Mouse (Mus musculus) large intestine, adult 2 months (tissue): ENCODE data around the gene Qrsl1. TPM values are rescaled to one million over a fixed set of nuclear protein-coding genes. Genes with fewer than 3 reads are reported as not detected.
A peak's percentile ranks its signal among the peaks of the same experiment; 100 is the strongest.
"Not testable (repeated sequence)": the region's sequence is repeated elsewhere in the genome, so short reads cannot be mapped to it uniquely, and the experiment has no call there.

Experiments used
- DNase-seq: peaks from one replicate; pipeline ENCODE4 v3.0.0-alpha.2; 2012; ENCODE audit warnings: low read depth, low spot score
- WGBS: fragments of 180-500 bp; shearing (Covaris S2); methylation state at CpG from one replicate; pipeline ENCODE4 v1.1.7; 2018; 5-methylcytosine and 5-hydroxymethylcytosine counted together
- polyA plus RNA-seq: library from polyadenylated mRNA; depleted of rRNA; stranded (reverse); fragments of >200 nt; gene quantifications from 2 replicates; pipeline ENCODE4 v1.2.3, GENCODE M21; 2012; rRNA removed

Gene Qrsl1
- 11.5 and 12.7 TPM in 2 replicates for polyA plus RNA-seq

DNA sequence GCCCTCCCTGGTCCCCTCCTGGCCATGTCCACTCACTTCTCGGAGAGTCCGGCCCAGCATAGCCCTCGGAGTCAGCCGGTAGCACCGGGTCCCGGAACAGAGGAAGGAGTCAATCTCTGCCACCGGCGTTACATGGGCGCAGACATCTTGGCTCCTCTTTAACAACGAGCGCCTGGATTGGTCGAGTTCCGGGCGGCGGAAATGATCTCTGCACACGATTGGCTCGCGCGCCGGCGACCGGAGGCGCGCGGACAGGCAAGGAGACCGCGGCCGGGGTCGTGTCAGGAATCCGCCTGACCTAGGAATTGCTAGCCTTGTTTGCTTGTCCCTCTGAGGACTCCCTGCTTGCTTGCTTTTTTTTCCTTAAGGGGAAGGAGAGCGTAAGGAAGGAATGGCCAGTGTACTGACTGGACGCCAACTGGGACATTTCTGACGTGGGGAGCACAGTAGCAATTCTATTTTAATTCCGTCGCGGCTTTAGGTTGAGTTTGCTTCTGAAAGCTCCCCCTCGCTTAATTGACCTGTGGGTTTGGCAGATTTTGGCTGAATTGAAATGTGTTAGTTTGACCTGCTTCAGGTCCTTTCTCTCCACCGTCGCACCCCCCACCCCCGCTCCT is at the start of gene Qrsl1, which contains the start of gene Rtn4ip1:
Gene Qrsl1, minus strand, starts transcription at position 168 of the 617 bp plus-strand sequence.
Gene Rtn4ip1, plus strand, starts transcription at position 230 of the 617 bp plus-strand sequence.
- peak; percentile 78 for DNase-seq
- WGBS, result under 1% methylated on average over 40 of the region's 40 CpGs

DNA sequence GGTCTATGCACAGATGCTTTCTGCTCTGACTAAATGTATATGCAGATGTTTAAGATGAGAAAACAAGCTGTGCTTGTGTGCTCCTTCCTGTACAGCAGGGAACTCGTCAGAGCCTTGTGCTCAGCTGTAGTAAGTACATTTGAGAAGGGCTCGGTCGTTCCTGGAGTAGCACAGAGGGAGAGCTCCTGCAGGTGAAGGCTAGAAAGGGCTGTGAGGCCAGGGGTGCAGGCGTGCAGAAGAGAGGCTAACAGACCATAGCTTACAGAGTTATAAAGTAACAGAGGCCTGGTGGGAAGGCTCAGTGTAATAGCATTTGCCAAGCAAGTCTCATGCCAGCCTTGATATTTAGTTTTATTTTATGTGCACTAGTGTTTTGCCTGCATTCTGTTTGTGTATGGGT is 43.9 kb upstream of the Qrsl1 start:
- WGBS, result 78% methylated on average over 4 of the region's 4 CpGs
- DNase-seq, result no peak

DNA sequence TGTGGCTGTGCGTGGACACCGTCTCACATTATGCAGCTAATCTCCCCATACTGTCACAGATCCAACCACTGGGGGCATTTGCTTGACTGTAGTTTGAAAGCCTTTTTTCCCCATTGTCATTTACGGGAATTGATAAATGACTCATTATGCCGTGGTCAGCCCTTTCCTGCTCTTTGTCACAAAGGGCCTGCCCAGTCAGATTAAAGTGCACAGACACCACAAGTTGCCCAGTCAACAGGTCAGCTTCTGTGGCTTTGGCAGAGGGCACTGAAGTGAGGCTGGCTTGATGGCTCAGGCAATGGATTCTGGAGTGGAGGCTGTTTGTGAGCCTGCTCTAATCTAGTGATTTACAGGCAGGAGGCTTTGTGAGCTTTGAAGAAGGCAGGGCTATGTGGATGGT is 42.2 kb upstream of the Qrsl1 start:
- no peak for DNase-seq
- 78% methylated on average over 4 of the region's 4 CpGs for WGBS

DNA sequence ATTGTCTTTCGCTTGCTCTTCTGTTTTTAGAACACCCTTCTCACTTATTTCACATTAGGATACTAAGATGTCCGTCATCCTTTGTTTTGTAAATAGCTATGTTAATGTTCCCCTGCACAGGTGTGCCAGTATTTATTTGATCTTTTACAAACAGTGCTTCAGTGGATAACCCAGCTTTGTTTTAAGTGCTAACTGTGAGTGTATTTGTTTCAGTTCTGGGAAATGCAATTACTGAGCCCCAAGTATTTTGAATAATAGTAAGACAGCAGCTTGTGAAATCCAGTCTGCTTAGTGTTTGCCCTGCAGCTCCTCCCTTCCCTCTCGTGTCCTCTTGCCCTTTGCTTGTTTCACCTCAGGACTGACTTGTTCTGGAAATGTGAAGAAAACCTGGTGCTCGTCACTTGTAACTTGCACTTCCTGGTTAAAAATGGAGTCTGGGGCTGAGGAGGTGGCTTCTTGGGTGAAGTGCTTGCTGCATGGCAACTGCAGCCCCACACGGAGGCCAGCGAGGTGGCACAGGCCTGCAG is 37.7 kb upstream of the Qrsl1 start:
- DNase-seq, result no peak
- 86% methylated on average over 6 of the region's 6 CpGs for WGBS

DNA sequence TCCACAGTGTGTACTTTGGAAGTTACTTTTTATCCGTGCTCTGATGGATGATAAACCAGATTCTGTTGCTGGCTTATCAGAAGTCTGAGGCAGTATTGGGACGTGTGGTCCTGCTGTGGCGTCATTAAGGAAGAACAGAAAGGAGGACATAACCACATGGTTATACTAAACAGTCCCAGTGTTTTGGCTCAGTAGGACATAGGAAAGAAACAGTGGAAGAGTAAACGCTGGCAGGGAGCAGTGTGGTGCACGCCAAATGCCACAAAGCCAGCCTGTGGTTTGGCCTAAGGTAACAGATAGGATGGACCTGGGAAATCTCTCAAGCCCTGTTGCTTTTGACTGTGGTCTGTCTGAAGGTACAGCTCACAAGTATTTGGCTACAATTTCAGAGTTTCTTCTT is 27.1 kb upstream of the Qrsl1 start:
- 79% methylated on average over 5 of the region's 5 CpGs for WGBS
- no peak for DNase-seq

DNA sequence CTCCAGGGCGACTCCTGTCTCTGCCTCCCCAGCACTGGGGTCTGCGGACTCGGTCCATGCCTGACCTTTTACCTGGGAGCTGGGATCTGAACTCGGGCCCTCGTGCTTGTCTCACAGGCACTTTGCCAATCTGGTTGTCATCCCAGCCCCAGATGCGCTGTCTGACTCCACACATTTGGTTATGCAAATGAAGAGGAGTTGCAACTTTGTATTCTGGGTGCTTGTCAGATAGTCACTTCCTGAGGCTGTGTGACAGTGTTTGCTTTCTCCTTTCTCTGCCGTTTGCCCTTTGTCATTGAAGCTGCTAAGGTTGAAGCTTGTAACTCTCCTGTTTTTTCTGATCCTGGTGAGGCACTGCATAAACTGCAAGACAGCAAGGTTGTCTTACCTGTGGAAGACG is 26.2 kb upstream of the Qrsl1 start:
- DNase-seq, result no peak
- WGBS, result 83% methylated on average over 8 of the region's 8 CpGs

DNA sequence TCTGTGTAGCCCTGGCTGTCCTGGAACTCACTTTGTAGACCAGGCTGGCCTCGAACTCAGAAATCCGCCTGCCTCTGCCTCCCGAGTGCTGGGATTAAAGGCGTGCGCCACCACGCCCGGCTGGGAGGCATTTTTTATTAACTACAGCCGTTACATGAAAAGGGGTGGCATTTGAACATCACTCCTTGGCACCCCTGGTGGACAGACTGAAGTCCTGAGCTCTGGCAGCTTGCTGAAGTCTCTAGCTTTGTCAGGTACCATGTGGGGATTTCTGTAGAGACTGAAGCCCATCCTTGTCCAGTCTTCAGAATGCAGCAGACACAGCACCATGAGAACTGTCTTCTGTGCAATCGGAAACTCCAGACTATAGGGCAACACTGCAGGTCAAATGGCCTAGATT is 24.2 kb upstream of the Qrsl1 start:
- DNase-seq, result not testable (repeated sequence)
- 92% methylated on average over 9 of the region's 9 CpGs for WGBS

DNA sequence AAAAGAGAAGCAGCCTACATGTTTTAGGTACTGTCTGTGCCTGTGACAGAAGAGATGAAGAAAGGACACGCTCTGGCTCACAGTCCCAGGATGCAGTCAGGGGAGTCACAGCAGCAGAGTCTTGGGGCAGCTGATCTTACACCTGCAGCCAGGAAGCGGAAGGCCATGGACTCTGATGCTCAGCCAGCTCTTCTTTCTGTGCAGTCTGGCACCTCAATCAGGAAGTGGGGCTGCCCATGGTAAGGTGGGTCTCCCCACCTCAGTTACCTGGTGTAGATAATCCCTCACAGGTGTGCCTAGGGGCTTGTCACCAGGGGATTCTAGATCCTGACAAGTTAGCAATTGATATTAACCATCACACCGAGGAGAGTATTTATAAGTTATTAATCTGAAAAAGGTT is 21.6 kb upstream of the Qrsl1 start:
- 95% methylated on average over 3 of the region's 3 CpGs for WGBS
- no peak for DNase-seq

DNA sequence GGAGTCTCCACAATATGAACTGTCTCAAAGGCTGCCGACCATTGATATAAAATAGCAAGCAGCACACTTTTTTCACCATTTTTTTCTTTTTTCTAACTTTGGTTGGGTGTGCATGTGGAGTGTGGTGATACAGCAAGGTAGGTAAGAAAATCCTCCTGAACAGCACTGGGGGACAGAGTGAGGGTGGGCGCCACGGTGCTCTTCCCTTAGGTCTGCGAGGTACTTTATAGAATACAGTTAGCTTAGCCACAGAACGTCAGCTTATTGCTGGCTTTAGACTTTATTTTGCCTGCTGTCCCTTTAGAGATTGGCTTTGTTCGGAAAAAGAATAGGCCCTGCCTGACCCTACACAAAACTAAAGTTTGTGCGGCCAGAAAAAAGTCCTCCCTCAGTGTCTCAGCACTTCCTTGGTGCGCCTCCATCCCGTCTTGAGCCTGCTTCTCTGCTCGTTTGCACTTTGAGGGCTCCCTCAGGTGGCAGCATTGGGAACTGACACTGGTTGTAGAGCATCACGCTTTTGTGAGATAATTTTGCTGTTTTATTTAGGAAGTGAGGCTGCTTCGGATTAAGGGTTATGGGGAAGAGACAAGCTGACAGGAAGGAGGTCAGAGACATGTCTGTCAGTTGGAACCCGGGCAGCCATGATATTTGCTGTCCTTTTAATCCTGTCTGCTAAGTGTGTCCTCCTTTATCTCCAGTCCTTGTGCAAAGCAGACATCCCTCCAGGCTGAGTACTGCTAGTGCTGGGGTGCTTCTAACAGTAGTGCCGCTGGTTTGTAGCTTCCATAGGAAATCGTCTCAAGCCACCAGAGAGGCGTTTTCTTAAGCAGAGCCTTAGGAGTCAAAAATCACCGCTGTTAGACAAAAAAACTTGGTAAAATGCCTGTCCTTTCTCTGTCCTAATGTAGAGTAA is 17.4 kb upstream of the Qrsl1 start:
- 39% methylated on average over 17 of the region's 17 CpGs for WGBS

DNA sequence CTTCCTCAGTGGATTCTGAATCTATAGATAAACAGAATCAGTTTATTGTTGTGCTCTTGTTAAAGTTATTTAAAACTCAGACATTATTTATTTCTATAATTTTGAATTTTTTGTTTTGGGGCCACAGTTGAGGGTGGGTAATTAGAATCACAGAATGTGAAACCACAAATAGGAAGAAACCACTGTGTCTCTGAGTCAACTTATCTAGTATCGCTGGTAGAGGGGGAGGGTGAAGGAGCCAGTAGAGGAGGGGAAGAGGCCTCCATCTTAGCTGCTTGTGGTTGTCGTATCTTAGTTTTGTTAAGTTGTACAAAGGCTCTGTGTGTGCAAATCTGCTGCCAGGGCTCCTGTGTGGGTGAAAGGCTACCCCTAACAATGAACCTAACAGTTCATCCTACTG is 15.2 kb upstream of the Qrsl1 start:
- 82% methylated on average over 2 of the region's 2 CpGs for WGBS
- no peak for DNase-seq

More for the DNA sequence above, 17.4 kb upstream of the Qrsl1 start:
- no peak for DNase-seq

DNA sequence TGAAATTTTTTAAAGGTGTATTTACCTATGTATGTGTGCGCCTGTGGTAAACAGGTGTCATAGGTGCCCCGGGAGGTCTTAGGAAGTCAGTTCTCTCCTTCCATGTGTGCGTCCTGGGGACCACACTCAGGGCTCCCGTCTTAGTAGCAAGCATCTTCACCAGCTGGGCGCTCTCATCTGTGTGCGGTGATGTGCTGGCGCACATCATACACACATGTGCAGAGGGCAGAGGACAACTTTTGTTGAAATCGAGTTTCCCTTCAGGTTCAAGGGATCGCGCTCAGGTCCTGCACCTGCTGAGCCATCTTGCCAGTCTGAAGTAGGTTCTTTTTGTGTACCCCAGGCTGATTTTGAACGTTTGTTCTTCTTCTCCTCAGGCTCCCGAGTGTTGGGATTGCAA is 14.6 kb upstream of the Qrsl1 start:
- DNase-seq, result no peak
- 86% methylated on average over 12 of the region's 12 CpGs for WGBS

DNA sequence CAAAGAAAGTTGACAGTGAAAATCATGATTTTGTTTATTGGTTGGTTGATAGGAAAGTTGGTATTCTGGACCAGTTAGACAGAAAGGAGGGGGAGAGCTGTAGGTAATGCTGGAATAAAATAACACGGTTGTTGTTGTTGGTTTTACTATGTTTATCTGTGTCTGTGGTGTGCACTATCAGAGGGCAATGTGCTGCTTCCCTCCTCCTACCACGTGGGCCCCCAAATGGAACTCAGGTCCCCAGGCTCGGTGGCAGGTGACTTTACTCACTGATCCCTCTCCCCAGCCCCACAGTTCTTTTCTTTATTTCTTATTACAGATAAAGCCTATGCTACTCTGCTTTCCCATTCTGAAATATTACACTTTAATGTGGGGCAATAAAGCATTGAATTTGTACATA is 10.7 kb upstream of the Qrsl1 start:
- no peak for DNase-seq

DNA sequence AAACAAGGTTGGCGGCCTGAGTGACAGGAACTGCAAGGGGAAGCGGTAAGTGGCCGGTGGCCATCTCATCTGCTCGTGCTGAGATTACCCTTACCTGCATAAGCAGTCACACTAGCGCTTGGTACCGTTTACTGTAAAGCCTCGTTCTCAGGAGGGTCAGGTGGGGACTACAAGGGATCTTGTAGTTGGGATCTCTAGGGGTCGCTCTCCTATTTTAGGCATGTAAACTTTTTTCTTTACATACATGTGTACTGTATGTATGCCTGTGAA is 9.3 kb upstream of the Qrsl1 start:
- WGBS, result 77% methylated on average over 8 of the region's 8 CpGs
- DNase-seq, result no peak

More for the DNA sequence above, 10.7 kb upstream of the Qrsl1 start:
- 83% methylated on average over 3 of the region's 3 CpGs for WGBS

DNA sequence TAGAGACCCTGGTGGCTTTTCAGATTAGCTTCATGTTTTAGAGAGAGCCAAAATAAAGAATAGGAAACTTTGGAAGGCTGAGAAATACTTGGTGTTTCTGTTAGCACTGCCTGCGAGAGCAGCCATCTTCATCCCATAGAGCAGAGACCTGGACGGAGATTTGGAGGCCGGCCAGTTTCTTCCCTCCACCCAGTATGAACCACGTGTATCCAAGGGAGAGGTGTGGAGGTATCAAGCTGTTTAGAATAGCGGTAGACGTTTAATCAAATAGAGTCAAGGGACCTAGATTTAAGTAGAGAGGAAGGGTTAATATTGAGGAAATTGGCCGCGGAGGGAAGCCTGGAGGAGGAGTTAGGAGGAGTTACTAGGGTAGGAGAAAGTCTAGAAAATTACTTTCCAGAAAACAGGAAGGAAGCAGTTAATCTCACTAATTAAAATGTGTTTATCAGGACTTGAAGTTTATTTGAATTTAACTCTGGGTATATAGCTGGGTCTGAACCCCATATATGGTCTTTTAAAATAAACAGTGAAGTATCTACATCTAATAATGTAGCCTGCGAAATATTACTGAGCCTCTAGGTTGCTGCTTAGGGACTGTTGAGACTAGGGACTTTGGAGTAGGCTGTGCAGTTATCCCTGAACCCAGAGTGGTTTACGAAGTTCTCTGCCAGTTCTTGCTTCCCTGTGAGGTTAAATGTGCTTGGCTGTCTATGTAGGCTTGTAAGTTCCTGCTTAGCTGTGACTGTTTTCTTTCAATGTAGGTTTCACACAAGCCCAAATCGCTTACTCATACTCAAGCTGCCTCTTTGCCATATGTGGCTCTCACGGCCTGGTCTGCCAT is 8.7 kb upstream of the Qrsl1 start:
- no peak for DNase-seq
- 69% methylated on average over 12 of the region's 12 CpGs for WGBS

DNA sequence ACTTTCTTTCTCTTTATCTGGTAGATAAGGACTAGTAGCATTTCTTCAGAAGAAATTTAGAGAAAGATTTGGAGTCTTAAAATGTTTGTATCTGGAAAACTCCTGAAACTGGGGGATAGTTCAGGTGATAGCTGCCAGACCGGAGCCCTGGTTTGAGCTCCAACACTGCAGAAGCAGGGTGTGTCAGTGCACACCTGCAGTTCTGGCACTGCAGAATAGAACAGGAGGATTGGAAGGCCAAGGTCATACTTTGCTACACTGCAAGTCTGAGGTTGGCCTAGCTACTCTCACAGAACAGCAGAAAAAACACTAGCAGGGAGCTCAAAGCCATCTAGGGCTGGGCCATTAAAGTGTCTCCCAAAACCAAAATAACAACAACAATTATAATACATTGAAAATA is 3.0 kb upstream of the Qrsl1 start:
- WGBS, result 30% methylated on average over 1 of the region's 1 CpGs
- DNase-seq, result no peak

DNA sequence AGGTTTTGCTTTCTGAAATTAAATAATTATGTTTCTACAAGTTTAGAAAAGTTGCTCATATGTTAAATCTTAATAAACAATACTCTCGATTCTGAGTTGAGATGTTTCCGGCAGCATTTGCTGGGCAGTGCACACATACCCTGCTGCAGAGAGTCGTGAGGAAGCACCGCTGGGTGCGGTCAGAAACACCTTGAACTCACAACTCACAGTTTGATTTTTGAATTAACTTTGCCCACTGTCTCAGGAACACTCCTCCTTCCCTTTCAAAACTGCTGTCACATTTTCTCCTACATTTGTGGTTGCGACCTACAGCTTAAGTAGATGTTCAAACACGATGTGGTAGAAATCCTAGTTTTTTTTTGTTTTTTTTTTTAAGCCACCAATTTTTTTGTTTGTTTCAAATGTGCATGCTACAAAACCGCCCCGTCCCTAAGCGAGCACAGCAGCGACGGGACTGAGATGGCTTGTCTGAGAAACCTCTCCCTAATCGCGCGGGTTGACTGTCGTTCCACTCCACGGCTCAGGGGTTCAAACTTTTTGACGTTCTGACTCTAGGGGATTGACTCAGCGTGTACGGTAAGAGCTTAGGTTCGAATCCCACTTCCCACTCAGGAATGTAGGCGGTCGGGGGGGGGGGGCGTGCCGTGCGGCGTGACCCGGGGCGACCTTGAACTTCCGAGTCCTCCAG is 518 bp downstream of the Qrsl1 start:
- DNase-seq, result no peak
- whole genome bisulfite sequencing, result 3% methylated on average over 30 of the region's 30 CpGs

DNA sequence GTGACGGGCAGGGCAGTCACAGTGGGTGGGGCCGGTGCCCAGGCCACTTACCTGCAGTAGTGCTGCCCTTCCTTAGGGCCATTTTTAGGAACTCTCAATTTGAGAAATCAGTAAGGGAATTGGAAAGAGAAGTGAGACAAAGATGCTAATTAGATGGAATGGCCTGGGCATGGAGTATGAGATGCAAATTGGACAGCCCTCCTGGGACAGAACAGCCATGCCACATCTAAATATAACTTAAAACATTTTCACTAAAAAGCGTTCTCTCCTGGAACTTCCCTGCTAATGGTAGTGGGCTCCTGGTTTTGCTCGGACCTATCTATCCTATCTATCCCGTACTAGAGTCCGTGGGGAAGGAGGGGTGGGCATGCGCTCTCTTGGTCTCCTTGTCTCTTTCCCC is 3.3 kb downstream of the Qrsl1 start:
- WGBS, result 85% methylated on average over 7 of the region's 7 CpGs
- no peak for DNase-seq

DNA sequence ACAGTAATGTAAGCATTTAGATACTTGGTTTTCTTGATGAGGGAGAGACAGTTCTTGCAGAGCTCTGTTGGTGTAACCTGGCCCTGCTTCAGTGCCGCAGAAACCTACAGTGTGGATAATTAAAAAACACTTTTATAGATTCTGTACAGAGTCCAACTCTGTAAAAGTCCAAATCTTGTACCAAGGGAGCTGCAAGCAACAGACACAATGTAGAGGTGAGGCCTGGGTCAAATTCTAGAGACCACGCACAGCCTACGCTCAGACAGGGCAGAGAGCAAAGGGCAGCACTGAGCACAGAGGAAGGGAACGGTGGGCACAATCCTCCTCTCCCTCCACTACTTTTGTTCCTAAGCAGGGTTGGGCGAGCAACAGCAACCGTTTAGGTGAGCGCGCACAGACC is 5.5 kb downstream of the Qrsl1 start:
- 49% methylated on average over 8 of the region's 8 CpGs for WGBS
- no peak for DNase-seq

DNA sequence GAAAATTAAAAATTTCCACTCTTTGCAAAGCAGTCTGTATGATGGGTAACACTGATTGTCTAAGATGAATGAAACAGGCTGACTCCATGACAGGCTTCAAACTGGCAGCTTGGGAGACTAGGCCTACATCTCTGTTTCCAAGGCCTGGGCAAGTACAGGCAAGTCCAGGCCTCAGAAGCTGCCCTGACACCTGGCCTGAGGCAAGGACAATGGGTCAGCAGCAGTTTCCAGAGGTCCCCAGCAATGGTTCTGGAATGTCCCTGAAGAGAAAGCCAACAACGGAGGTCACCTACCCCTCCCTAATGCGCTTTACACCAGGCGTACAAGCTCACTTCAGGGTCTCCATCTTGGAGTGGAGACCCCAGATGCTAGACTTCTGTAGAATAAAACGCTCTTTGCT is 8.6 kb downstream of the Qrsl1 start:
- DNase-seq, result no peak
- 98% methylated on average over 4 of the region's 4 CpGs for whole genome bisulfite sequencing

DNA sequence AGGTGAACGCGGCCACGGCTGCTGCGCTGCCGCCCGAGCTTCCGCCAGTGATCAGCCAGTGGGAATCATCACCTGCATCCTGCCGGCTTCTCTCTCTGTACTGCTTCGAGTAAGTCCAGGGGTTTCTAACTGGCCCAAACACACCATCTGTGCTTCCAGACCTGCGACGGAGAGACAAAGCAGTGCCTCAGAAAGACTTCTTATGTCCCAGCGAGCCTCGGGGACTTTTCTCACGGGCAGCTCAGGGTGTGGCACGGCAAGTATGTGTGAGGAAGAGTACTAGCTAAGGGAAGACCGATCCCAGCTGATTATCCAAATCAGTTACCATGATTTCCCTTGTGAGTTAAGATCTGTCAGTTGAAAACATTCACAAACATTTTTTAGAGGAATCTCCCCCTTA is 12.6 kb downstream of the Qrsl1 start:
- WGBS, result 91% methylated on average over 16 of the region's 16 CpGs

More for the DNA sequence above, 12.6 kb downstream of the Qrsl1 start:
- DNase-seq, result no peak
